Mouse (Mus musculus): ENCODE results near the gene Itm2c. TPM values are rescaled to one million over a fixed set of nuclear protein-coding genes. Genes with fewer than 3 reads are reported as not detected.
A peak's percentile ranks its signal among the peaks of the same experiment; 100 is the strongest.

Gene Itm2c
- polyA plus RNA-seq, 1 experiment from 2014 or later: 189 TPM

DNA sequence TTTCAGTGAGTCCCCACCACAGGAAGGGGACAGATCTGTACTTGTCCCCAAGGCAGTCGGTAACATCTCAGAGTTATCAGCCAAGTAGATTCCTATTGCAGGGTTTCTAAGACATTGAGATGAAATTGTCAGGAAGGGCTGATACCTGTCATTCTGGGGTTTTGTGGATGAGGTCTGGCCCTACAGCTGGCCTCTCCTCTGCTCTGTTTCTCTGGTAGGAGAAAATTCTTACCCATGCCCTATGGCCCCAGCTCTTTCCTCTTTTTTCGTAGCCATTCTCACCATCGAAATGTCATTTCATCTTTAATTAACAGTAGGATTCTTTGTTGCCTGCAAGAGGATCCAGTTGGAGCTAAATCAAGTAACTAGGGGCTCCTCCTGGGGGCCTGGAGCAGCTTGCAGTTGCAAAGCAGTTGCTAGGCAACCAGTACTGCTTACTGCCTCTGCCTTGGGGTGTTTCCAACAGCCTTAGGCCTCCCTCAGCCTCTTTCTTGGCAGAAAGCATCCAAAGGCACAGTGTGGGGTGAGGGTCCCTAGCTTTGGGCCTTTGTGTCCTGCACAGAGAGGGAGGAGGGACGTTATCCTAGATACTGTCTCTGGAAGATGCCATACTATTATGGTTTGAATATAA, 34.1 kb downstream of the Itm2c start, which contains the start of gene 4933407L21Rik:
Gene 4933407L21Rik, plus strand, starts transcription at position 427 of the 631 bp plus-strand sequence.
- Histone ChIP-seq H3K27me3 (ENCODE audit: control insufficient read depth, insufficient read depth, low read length) (no peaks in the 10 kb centered on the region), H3K4me1 (ENCODE audit: control insufficient read depth in 2 of 2, insufficient read depth in 2 of 2, low read length in 2 of 2) (peaks cover 7 to 11% of the 10 kb centered on the region in 2 experiments), H3K4me2 (ENCODE audit: low read length) (no peak within 1 kb of the TSS), H3K9me3 (ENCODE audit: control insufficient read depth, low read length) (no peaks in the 10 kb centered on the region), H3K9ac (ENCODE audit: low read length) (no peak within 1 kb of the TSS), H3K27ac (replicated peaks in 1 of 2; ENCODE audit: control insufficient read depth in 1 of 2, insufficient read depth in 1 of 2, low read depth in 2 of 2, low read length in 2 of 2) (no peak within 1 kb of the TSS), H3K36me3 (ENCODE audit: control insufficient read depth, insufficient read depth, low read length) (no peaks in the 10 kb centered on the region), H3K4me3 (ENCODE audit: control insufficient read depth in 1 of 2, insufficient read depth in 1 of 2, low read depth in 1 of 2, low read length in 2 of 2) (no peak within 1 kb of the TSS)
- peak; percentile 33; the same call in 1 of the 2 replicates for ATAC-seq (ENCODE audit: insufficient number of reproducible peaks, insufficient read depth, low FRiP score, low read depth)
- WGBS: 58% methylated on average over 4 of the region's 4 CpGs

GRCm38 (mm10) chr1:85928688-85929065, 34.6 kb downstream of the Itm2c start:
- no peak for ATAC-seq (ENCODE audit: insufficient number of reproducible peaks, insufficient read depth, low FRiP score, low read depth)
- Histone ChIP-seq H3K9me3 (ENCODE audit: control insufficient read depth, low read length) (no peaks in the 10 kb centered on the region), H3K27me3 (ENCODE audit: control insufficient read depth, insufficient read depth, low read length) (no peaks in the 10 kb centered on the region), H3K9ac (ENCODE audit: low read length) (no peak overlapping the region), H3K27ac (replicated peaks in 1 of 2; ENCODE audit: control insufficient read depth in 1 of 2, insufficient read depth in 1 of 2, low read depth in 2 of 2, low read length in 2 of 2) (no peak overlapping the region), H3K4me3 (ENCODE audit: control insufficient read depth in 1 of 2, insufficient read depth in 1 of 2, low read depth in 1 of 2, low read length in 2 of 2) (no peak overlapping the region), H3K36me3 (ENCODE audit: control insufficient read depth, insufficient read depth, low read length) (no peaks in the 10 kb centered on the region), H3K4me2 (ENCODE audit: low read length) (no peak overlapping the region), H3K4me1 (ENCODE audit: control insufficient read depth in 2 of 2, insufficient read depth in 2 of 2, low read length in 2 of 2) (peaks cover 12 to 16% of the 10 kb centered on the region in 2 experiments)
- 76% methylated on average over 4 of the region's 4 CpGs for WGBS

DNA sequence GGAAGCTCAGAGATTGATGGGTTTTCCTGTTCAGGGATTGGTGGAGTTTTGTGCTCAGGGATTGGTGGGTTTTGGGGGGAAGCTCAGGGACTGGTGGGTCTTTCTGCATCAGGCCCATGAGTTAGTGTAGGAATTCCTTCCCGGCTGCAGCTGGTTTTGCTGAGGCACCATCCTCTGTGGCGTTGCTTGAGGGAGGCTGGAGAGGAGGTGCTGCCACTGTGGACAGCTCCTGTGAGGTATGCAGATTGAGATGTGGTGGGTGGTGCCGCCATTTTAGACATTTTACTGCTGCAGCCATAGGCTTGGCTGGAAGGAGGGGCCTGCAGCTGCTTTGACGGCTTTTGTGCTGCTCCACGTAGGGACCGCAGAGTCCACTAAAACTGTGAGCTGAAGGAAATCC, 35.3 kb downstream of the Itm2c start:
- Histone ChIP-seq H3K9me3 (ENCODE audit: control insufficient read depth, low read length) (no peaks in the 10 kb centered on the region), H3K27me3 (ENCODE audit: control insufficient read depth, insufficient read depth, low read length) (no peaks in the 10 kb centered on the region), H3K9ac (ENCODE audit: low read length) (no peak overlapping the region), H3K36me3 (ENCODE audit: control insufficient read depth, insufficient read depth, low read length) (no peaks in the 10 kb centered on the region), H3K4me3 (ENCODE audit: control insufficient read depth in 1 of 2, insufficient read depth in 1 of 2, low read depth in 1 of 2, low read length in 2 of 2) (no peak overlapping the region), H3K27ac (replicated peaks in 1 of 2; ENCODE audit: control insufficient read depth in 1 of 2, insufficient read depth in 1 of 2, low read depth in 2 of 2, low read length in 2 of 2) (no peak overlapping the region), H3K4me2 (ENCODE audit: low read length) (no peak overlapping the region), H3K4me1 (ENCODE audit: control insufficient read depth in 2 of 2, insufficient read depth in 2 of 2, low read length in 2 of 2) (peaks cover 16 to 21% of the 10 kb centered on the region in 2 experiments)
- no peak for ATAC-seq (ENCODE audit: insufficient number of reproducible peaks, insufficient read depth, low FRiP score, low read depth)
- WGBS: 74% methylated on average over 6 of the region's 6 CpGs

DNA sequence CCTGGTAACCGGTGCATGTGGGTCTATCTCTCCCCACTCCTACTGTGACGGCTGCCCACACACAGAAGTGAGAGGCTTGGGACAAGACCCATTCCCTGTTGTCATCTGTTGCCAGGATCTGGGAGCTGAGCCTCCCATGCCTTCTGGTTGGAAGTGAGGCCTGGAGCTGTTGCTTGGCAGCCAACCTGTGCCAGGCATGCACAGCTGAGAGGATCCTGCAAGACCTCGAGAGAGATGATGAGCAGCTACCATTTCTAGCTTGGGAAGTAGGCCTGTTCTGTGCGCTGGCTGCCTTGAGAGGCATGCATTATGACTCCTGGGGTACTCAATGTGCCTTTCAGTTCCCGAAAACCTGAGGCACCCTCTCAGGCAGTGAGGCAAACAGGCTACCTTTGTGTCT, 37.1 kb downstream of the Itm2c start:
- Histone ChIP-seq H3K4me1 (ENCODE audit: control insufficient read depth in 2 of 2, insufficient read depth in 2 of 2, low read length in 2 of 2) (peaks cover 16 to 21% of the 10 kb centered on the region in 2 experiments), H3K36me3 (ENCODE audit: control insufficient read depth, insufficient read depth, low read length) (no peaks in the 10 kb centered on the region), H3K4me2 (ENCODE audit: low read length) (no peak overlapping the region), H3K27me3 (ENCODE audit: control insufficient read depth, insufficient read depth, low read length) (no peaks in the 10 kb centered on the region), H3K27ac (replicated peaks in 1 of 2; ENCODE audit: control insufficient read depth in 1 of 2, insufficient read depth in 1 of 2, low read depth in 2 of 2, low read length in 2 of 2) (no peak overlapping the region), H3K9ac (ENCODE audit: low read length) (no peak overlapping the region), H3K9me3 (ENCODE audit: control insufficient read depth, low read length) (no peaks in the 10 kb centered on the region), H3K4me3 (ENCODE audit: control insufficient read depth in 1 of 2, insufficient read depth in 1 of 2, low read depth in 1 of 2, low read length in 2 of 2) (no peak overlapping the region)
- no peak for ATAC-seq (ENCODE audit: insufficient number of reproducible peaks, insufficient read depth, low FRiP score, low read depth)
- 76% methylated on average over 5 of the region's 5 CpGs for WGBS

DNA sequence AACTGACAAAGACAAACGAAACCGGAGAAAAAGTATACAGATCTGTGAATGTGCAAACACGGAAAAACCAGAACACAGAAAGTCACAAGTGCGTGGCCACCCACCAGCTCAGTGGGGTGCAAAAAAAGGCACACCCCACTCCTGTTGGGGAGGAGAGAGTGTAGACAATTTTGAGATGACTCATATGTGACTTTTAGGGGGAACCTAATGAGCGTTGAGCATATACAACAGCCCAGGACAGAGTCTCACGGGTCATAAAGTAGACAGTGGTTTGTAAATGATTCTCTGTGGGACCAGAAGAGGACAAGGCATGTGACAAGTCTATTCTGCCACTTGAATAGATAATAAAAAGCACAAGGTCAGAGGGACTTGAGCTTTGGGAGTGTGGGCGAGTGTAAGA, 39.1 kb downstream of the Itm2c start:
- Histone ChIP-seq H3K4me3 (ENCODE audit: control insufficient read depth in 1 of 2, insufficient read depth in 1 of 2, low read depth in 1 of 2, low read length in 2 of 2) (no peak overlapping the region), H3K4me1 (ENCODE audit: control insufficient read depth in 2 of 2, insufficient read depth in 2 of 2, low read length in 2 of 2) (peaks cover 13 to 15% of the 10 kb centered on the region in 2 experiments), H3K27ac (replicated peaks in 1 of 2; ENCODE audit: control insufficient read depth in 1 of 2, insufficient read depth in 1 of 2, low read depth in 2 of 2, low read length in 2 of 2) (peak overlapping the region; percentile 12 to 44; a peak in 2 of 4 replicates), H3K27me3 (ENCODE audit: control insufficient read depth, insufficient read depth, low read length) (no peaks in the 10 kb centered on the region), H3K9me3 (ENCODE audit: control insufficient read depth, low read length) (no peaks in the 10 kb centered on the region), H3K9ac (ENCODE audit: low read length) (0 out of 2 replicates have a peak overlapping the region, but pooled peaks have one; percentile 40), H3K36me3 (ENCODE audit: control insufficient read depth, insufficient read depth, low read length) (no peaks in the 10 kb centered on the region), H3K4me2 (ENCODE audit: low read length) (peak overlapping the region; percentile 40)
- ATAC-seq (ENCODE audit: insufficient number of reproducible peaks, insufficient read depth, low FRiP score, low read depth): no peak
- 36% methylated on average over 7 of the region's 7 CpGs for WGBS

- Histone ChIP-seq H3K27ac (replicated peaks in 1 of 2; ENCODE audit: control insufficient read depth in 1 of 2, insufficient read depth in 1 of 2, low read depth in 2 of 2, low read length in 2 of 2) (peak overlapping the region; percentile 12 to 29; a peak in 1 of 4 replicates), H3K36me3 (ENCODE audit: control insufficient read depth, insufficient read depth, low read length) (no peaks in the 10 kb centered on the region), H3K9ac (ENCODE audit: low read length) (peak overlapping the region; percentile 40; the same call in 1 of the 2 replicates), H3K4me2 (ENCODE audit: low read length) (peak overlapping the region; percentile 40), H3K9me3 (ENCODE audit: control insufficient read depth, low read length) (no peaks in the 10 kb centered on the region), H3K4me3 (ENCODE audit: control insufficient read depth in 1 of 2, insufficient read depth in 1 of 2, low read depth in 1 of 2, low read length in 2 of 2) (no peak overlapping the region), H3K4me1 (ENCODE audit: control insufficient read depth in 2 of 2, insufficient read depth in 2 of 2, low read length in 2 of 2) (peaks cover 11% of the 10 kb centered on the region in 2 experiments), H3K27me3 (ENCODE audit: control insufficient read depth, insufficient read depth, low read length) (no peaks in the 10 kb centered on the region)
- WGBS: 21% methylated on average over 11 of the region's 11 CpGs
- no peak for ATAC-seq (ENCODE audit: insufficient number of reproducible peaks, insufficient read depth, low FRiP score, low read depth)
Measured at GRCm38 (mm10) chr1:85933631-85934465, 39.8 kb downstream of the Itm2c start.

DNA sequence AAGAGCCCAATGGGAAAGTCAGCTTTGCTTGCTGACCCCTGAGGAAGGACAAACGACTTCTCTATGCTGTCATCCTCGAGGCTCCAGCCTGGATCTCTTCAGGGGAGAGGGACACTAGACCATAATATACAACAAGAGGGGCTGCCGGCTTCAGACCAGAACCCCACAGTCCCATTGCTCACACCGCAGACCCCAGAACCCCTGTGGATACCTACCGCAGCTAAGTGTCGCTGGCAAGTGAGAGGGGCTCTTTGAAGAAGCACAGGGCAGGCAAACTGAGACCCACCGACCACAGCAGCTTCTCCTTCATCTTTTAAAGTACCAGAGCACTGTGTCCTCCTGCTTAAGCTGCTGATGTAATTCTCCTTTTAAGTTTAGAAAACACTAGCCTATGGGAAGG, 40.5 kb downstream of the Itm2c start:
- H3K27ac ChIP-seq (replicated peaks in 1 of 2; ENCODE audit: control insufficient read depth in 1 of 2, insufficient read depth in 1 of 2, low read depth in 2 of 2, low read length in 2 of 2): no peak overlapping the region
- 28% methylated on average over 7 of the region's 7 CpGs for WGBS
- no peak for ATAC-seq (ENCODE audit: insufficient number of reproducible peaks, insufficient read depth, low FRiP score, low read depth)

More for the DNA sequence above, 40.5 kb downstream of the Itm2c start:
- no peaks in the 10 kb centered on the region for H3K27me3 ChIP-seq (ENCODE audit: control insufficient read depth, insufficient read depth, low read length)
- no peaks in the 10 kb centered on the region for H3K36me3 ChIP-seq (ENCODE audit: control insufficient read depth, insufficient read depth, low read length)
- no peak overlapping the region for H3K4me2 ChIP-seq (ENCODE audit: low read length)
- H3K4me1 ChIP-seq (ENCODE audit: control insufficient read depth in 2 of 2, insufficient read depth in 2 of 2, low read length in 2 of 2): peaks cover 11% of the 10 kb centered on the region in 2 experiments
- no peaks in the 10 kb centered on the region for H3K9me3 ChIP-seq (ENCODE audit: control insufficient read depth, low read length)
- no peak overlapping the region for H3K4me3 ChIP-seq (ENCODE audit: control insufficient read depth in 1 of 2, insufficient read depth in 1 of 2, low read depth in 1 of 2, low read length in 2 of 2)
- H3K9ac ChIP-seq (ENCODE audit: low read length): no peak overlapping the region
